Mouse (Mus musculus) myocyte (in vitro differentiated cells): ENCODE measurements around the gene Errfi1.

Experiments
- POLR2A ChIP-seq: IDR thresholded peaks from one replicate; pipeline ENCODE4 v1.6.1; 2011; ENCODE audit warnings: low read depth, mild to moderate bottlenecking, control low read depth, moderate library complexity; ENCODE audit not compliant: insufficient read length
- TCF12 ChIP-seq: IDR thresholded peaks from one replicate; pipeline ENCODE4 v1.6.1; 2011; ENCODE audit warnings: mild to moderate bottlenecking, control low read depth; ENCODE audit not compliant: poor library complexity, insufficient read depth, severe bottlenecking

DNA sequence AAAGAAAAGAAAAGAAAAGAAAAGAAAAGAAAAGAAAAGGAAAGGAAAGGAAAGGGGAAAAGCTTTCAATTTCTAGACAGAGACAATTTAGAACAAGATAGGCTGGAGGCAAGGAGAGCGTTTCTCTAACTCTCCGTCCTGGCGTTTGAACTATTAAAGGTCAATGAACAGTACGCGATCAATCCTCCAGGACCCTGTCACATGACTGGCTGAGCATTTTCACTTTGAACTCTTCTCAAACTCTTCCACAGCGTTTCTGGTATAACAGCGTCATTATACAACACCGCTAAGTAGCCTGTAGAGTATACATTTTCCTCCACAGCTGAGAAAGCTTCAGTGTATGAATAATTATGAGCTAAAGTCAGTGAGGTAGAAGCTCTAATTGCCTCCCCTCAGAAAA, 1.7 kb upstream of the Errfi1 start:
- TF ChIP-seq POLR2A (no peak), TCF12 (no peak)
